Mouse (Mus musculus) embryonic facial prominence, embryonic 10.5 days (tissue): ENCODE measurements around the gene Plod1. TPM values are rescaled to one million over a fixed set of nuclear protein-coding genes. Genes with fewer than 3 reads are reported as not detected.

Source experiments
- polyA plus RNA-seq: library from polyadenylated mRNA; unstranded; fragments of >200 nt; fragmentation: Nextera tagmentation; extraction: Ambion mirVana; gene quantifications from 2 replicates; pipeline ENCODE4 v1.2.1, GENCODE M21; 2016

Gene Plod1
- polyA plus RNA-seq, 1 experiment from 2014 or later, result 30.9 TPM

Other genes starting within 250 kb of the Plod1 start
- gene Zfp534, start 234.2 kb downstream of the Plod1 start, polyA plus RNA-seq, result not detected in 2 replicates
- 6.3 and 7.7 TPM in 2 replicates for gene Zfp984, start 127.0 kb downstream of the Plod1 start, polyA plus RNA-seq
- 4.2 and 5.8 TPM in 2 replicates for gene Zfp933, start 88.4 kb downstream of the Plod1 start, polyA plus RNA-seq
- 64.2 and 66.1 TPM in 2 replicates for gene Miip, start 68.0 kb downstream of the Plod1 start, polyA plus RNA-seq
- gene Fv1, start 67.8 kb downstream of the Plod1 start, polyA plus RNA-seq, result 14.8 and 15.5 TPM in 2 replicates
- gene Mfn2, start 32.1 kb downstream of the Plod1 start, polyA plus RNA-seq, result 38.2 and 38.6 TPM in 2 replicates
- gene 2510039O18Rik, start 4.1 kb upstream of the Plod1 start, polyA plus RNA-seq, result 10.6 and 12.2 TPM in 2 replicates
- 0.20 TPM in 1 of 2 replicates, not detected in the other for gene Nppb, start 49.0 kb upstream of the Plod1 start, polyA plus RNA-seq
- gene Nppa, start 64.0 kb upstream of the Plod1 start, polyA plus RNA-seq, result 0.20 TPM in 1 of 2 replicates, not detected in the other
- gene Clcn6, start 102.1 kb upstream of the Plod1 start, polyA plus RNA-seq, result 10.3 and 12.0 TPM in 2 replicates
- 25.2 and 25.4 TPM in 2 replicates for gene Mthfr, start 102.3 kb upstream of the Plod1 start, polyA plus RNA-seq
- gene Agtrap, start 151.3 kb upstream of the Plod1 start, polyA plus RNA-seq, result 13.2 and 14.8 TPM in 2 replicates
- 63.3 and 67.3 TPM in 2 replicates for gene Mad2l2, start 193.6 kb upstream of the Plod1 start, polyA plus RNA-seq
- 1.5 and 2.4 TPM in 2 replicates for gene Draxin, start 193.9 kb upstream of the Plod1 start, polyA plus RNA-seq
- gene Fbxo6, start 215.4 kb upstream of the Plod1 start, polyA plus RNA-seq, result 8.3 and 10.6 TPM in 2 replicates
- 18.0 and 21.3 TPM in 2 replicates for gene Fbxo44, start 223.7 kb upstream of the Plod1 start, polyA plus RNA-seq
- gene Fbxo2, start 223.9 kb upstream of the Plod1 start, polyA plus RNA-seq, result 0.82 and 1.1 TPM in 2 replicates